Mouse (Mus musculus) adrenal gland, adult 8-10 months (tissue): ENCODE measurements around the gene Adat3. TPM values are rescaled to one million over a fixed set of nuclear protein-coding genes. Genes with fewer than 3 reads are reported as not detected.

ENCODE experiments used
- DNase-seq: peaks from one replicate; pipeline ENCODE4 v3.0.0; 2022
- microRNA-seq, 2 experiments: library from miRNA; unstranded; fragments of <30 nt; microRNA quantifications; one replicate each; pipeline ENCODE4 v1.2.0; 2022
- total RNA-seq, 4 experiments: library from RNA; stranded (reverse); gene quantifications; 2 replicates each; pipeline ENCODE4 v1.2.4; 2022

Gene Adat3
- total RNA-seq, 4 experiments from 2014 or later = 1.8 to 4.7 (median 2.9) TPM

DNA sequence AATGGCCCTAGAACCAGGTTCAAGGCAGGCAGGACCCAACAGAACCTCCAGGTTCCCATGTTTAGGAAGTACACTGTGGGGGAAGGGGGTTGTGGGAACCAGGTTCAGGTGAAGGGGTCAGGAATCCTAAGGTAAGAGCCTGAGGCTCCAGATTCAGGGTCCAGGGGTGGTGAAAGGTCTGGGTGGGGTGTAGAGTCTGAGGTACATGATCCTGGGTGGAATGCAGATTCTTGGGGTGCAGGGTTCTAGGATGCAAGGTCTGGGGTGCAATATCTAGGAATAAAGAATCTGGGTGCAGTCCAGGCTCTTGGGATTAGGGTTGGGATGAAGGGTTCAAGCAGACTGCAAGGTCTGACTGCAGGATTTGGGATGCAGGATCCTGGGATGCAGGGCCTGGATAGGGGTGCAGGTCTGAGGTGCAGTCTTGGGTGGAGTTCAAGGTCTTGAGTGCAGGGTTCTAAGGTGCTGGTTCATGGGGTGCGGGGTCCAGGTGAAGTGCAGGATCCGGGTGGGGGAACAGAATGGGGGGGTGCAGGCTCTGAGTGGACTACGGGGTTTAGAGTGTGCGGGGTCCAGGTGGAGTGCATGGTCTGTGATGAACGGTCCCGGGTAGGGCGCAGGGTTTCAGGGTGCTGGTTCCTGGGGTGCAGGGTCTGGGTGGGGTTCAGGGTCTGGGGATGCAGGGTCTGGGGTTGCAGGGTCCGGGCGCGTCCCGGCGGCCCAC, 52.9 kb downstream of the Adat3 start:
- DNase-seq = no peak

DNA sequence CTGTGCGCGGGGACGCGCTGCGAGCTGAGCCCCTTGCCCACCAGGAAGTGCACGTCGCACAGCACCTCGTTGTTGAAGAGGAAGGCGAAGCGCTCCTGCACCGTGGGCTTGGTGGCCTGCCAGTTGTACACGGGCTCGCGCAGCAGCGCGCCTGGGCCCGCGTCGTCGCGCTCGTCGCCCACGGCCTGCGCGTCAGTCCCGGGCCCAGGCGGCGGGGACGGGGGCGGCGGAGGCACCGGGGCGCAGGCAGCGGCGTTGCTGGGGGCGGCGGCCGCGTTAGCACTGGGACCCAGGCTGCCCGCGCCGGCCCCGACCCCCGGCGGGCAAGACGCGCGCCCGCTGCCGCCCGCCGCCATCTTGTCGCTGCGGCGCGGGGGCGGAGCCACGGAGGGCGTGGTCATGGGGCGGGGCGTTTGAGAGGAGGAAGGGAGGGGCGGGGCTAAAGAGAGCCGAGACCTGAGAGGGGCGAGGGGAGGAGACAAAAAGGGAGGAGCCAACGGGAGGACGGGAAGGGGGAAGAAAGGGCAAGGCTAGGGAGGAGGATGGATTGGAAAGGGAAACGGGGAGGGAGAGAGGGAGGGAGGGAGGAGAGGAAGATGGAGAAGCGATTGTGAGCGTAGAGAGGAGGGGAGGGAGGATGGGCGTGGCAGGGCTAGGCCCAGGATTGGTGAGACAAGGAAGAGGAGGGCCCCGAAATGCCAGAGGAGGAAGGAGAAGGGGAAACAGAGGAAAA, 53.6 kb downstream of the Adat3 start:
- DNase-seq = peak; percentile 96

- no peak for DNase-seq
Observed at GRCm38 (mm10) chr10:80656863-80657623, 54.4 kb downstream of the Adat3 start, which contains the start of gene Btbd2. Btbd2 (minus strand) TSS chr10:80657071.

Small RNAs within 50 kb of the gene (microRNA-seq; reads per million reads assigned to microRNA genes)
- 0.70 to 1.5 reads per million in 2 experiments for gene Mir6912

Other genes with a start within 250 kb of the Adat3 start
- 1 to 10 TPM in 1 of 4 experiments, under 1 TPM in 3; 0.21 to 1.3 (median 0.41) TPM for gene Plk5, start 246.4 kb upstream of the Adat3 start, total RNA-seq
- gene Mex3d, start 215.2 kb upstream of the Adat3 start, total RNA-seq = 10 to 100 TPM; 17.4 to 21.6 (median 20.8) TPM
- 100 to 1,000 TPM; 147 to 161 (median 156) TPM for gene Mbd3, start 203.3 kb upstream of the Adat3 start, total RNA-seq
- gene Uqcr11, start 196.1 kb upstream of the Adat3 start, total RNA-seq = 100 to 1,000 TPM; 515 to 715 (median 604) TPM
- gene Tcf3, start 169.2 kb upstream of the Adat3 start, total RNA-seq = 10 to 100 TPM; 56.7 to 75.7 (median 66.8) TPM
- gene Onecut3, start 108.0 kb upstream of the Adat3 start, total RNA-seq = not detected
- 1 to 10 TPM; 1.2 to 3.0 (median 1.9) TPM for gene Atp8b3, start 63.8 kb upstream of the Adat3 start, total RNA-seq
- 10 to 100 TPM; 54.2 to 60.1 (median 57.0) TPM for gene Rexo1, start 41.3 kb upstream of the Adat3 start, total RNA-seq
- gene Klf16, start 25.6 kb upstream of the Adat3 start, total RNA-seq = 10 to 100 TPM; 12.7 to 15.4 (median 14.6) TPM
- gene Abhd17a, start 12.5 kb upstream of the Adat3 start, total RNA-seq = 100 to 1,000 TPM in 1 of 4 experiments, 10 to 100 TPM in 3; 97.0 to 101 (median 97.8) TPM
- 10 to 100 TPM; 58.7 to 79.9 (median 70.3) TPM for gene Scamp4, start within 50 bp of the Adat3 start, total RNA-seq
- 1 to 10 TPM; 1.0 to 4.8 (median 3.5) TPM for gene Gm49322, start 3.1 kb downstream of the Adat3 start, total RNA-seq
- 100 to 1,000 TPM; 157 to 173 (median 165) TPM for gene Csnk1g2, start 20.0 kb downstream of the Adat3 start, total RNA-seq
- gene Btbd2, start 54.2 kb downstream of the Adat3 start, total RNA-seq = 10 to 100 TPM; 63.4 to 94.6 (median 79.1) TPM
- 100 to 1,000 TPM; 106 to 157 (median 123) TPM for gene Mknk2, start 75.2 kb downstream of the Adat3 start, total RNA-seq
- gene Mob3a, start 99.1 kb downstream of the Adat3 start, total RNA-seq = 10 to 100 TPM; 16.2 to 33.5 (median 25.7) TPM
- gene Izumo4, start 99.3 kb downstream of the Adat3 start, total RNA-seq = 10 to 100 TPM; 19.3 to 46.2 (median 33.3) TPM
- 100 to 1,000 TPM in 2 of 4 experiments, 10 to 100 TPM in 2; 91.8 to 136 (median 113) TPM for gene Ap3d1, start 139.4 kb downstream of the Adat3 start, total RNA-seq
- gene Dot1l, start 152.3 kb downstream of the Adat3 start, total RNA-seq = 10 to 100 TPM; 35.0 to 78.6 (median 57.4) TPM
- gene Sf3a2, start 195.3 kb downstream of the Adat3 start, total RNA-seq = 10 to 100 TPM; 52.0 to 78.6 (median 55.5) TPM
- gene Plekhj1, start 195.7 kb downstream of the Adat3 start, total RNA-seq = 100 to 1,000 TPM in 3 of 4 experiments, 10 to 100 TPM in 1; 92.4 to 130 (median 107) TPM
- gene Amh, start 202.4 kb downstream of the Adat3 start, total RNA-seq = 1 to 10 TPM in 1 of 4 experiments, under 1 TPM in 3; 0.20 to 1.3 (median 0.68) TPM
- 10 to 100 TPM in 2 of 4 experiments, 1 to 10 TPM in 2; 5.7 to 23.4 (median 12.4) TPM for gene Jsrp1, start 210.6 kb downstream of the Adat3 start, total RNA-seq
- 1,000 to 10,000 TPM in 1 of 4 experiments, 100 to 1,000 TPM in 3; 825 to 1,012 (median 923) TPM for gene Oaz1, start 223.8 kb downstream of the Adat3 start, total RNA-seq
- gene Lingo3, start 241.2 kb downstream of the Adat3 start, total RNA-seq = 10 to 100 TPM in 3 of 4 experiments, 1 to 10 TPM in 1; 8.4 to 21.5 (median 15.9) TPM